ENCODE assay signal across 9 mouse cellular contexts in the genomic region with DNA sequence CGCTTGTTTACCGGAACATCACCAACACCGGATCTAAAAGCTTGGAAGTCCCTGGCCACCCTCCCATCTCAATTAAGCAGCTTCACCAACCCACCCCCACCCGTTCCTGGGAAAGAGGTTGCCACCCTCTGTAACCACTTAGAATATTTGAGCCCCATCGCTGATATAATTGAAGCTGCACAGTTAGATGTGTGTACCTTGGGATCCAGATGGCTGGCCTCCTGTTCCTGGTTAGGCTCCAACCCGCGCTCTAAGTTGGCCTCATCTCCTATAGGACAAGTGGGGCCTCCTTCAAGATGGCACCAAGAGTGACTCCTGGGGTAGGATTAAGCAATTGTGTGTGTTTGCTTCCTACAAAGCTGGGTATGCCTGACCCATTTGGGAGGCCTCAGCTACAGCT.
DNase-seq lines count a peak whose midpoint lies in the region; ATAC-seq and TF ChIP-seq lines count a peak whose summit lies in the region.
"Had no signal": no experiment of that assay in that cellular context is flagged by ENCODE, and none has a peak within 500 bp of the region (broad histone marks: within the 10 kb centered on the region; RNA-seq: fewer than 3 reads in every experiment).

No protein-coding gene starts in this region.

- no peaks in the 10 kb centered on the region for H3K27me3 ChIP-seq in lung, embryonic 14.5 days (ENCODE audit: insufficient read depth, low read length)
- H3K27me3 ChIP-seq in forebrain, embryonic 15.5 days = no peaks in the 10 kb centered on the region
- H3K27me3 ChIP-seq in midbrain, embryonic 13.5 days = no peaks in the 10 kb centered on the region
- no peaks in the 10 kb centered on the region for H3K27me3 ChIP-seq in thymus, adult 2 months (ENCODE audit: control insufficient read depth, insufficient read depth, low read length)

- no peak overlapping the region for H3K4me3 ChIP-seq in lung, embryonic 14.5 days (ENCODE audit: low read depth, low read length)
- no peak overlapping the region for H3K4me3 ChIP-seq in forebrain, embryonic 15.5 days
- H3K4me3 ChIP-seq in midbrain, embryonic 13.5 days (replicated peaks) = no peak overlapping the region
- no peak overlapping the region for H3K4me3 ChIP-seq in thymus, adult 2 months (ENCODE audit: control insufficient read depth, insufficient read depth, low read length)

- ATAC-seq in lung, embryonic 14.5 days (ENCODE audit: insufficient read depth) = no peak; the same call in 1 of the 2 replicates
- peak; percentile 51; the same call in 1 of the 2 replicates for ATAC-seq in forebrain, embryonic 15.5 days (replicated peaks)
- no peak for ATAC-seq in midbrain, embryonic 13.5 days

- peak; percentile 13 for DNase-seq in adrenal gland, postnatal 10 days
- no peak for DNase-seq in adrenal gland, adult (ENCODE audit: inconsistent age in 2 of 2, low spot score in 1 of 2)
- no peak for DNase-seq in lung, embryonic 14.5 days
- DNase-seq in lung, adult 18-20 months = no peak
- no peak for DNase-seq in ovary, adult 18-20 months (ENCODE audit: low spot score)
- no peak for DNase-seq in thymus, adult 2 months
- DNase-seq: thymus, postnatal 25 days had no signal

- no peak overlapping the region for H3K9ac ChIP-seq in lung, embryonic 14.5 days
- no peak overlapping the region for H3K9ac ChIP-seq in forebrain, embryonic 15.5 days (replicated peaks)
- H3K9ac ChIP-seq in midbrain, embryonic 13.5 days (replicated peaks) = no peak overlapping the region

- WGBS in lung, embryonic 14.5 days = 38% methylated on average over 7 of the region's 7 CpGs
- WGBS in forebrain, embryonic 15.5 days = 17% methylated on average over 7 of the region's 7 CpGs
- 29% methylated on average over 7 of the region's 7 CpGs for WGBS in midbrain, embryonic 13.5 days
- 87% methylated on average over 7 of the region's 7 CpGs for WGBS in thymus, adult 2 months

- 0 out of 2 replicates have a peak, but pooled peaks cover 3% of the 10 kb centered on the region for H3K4me1 ChIP-seq in lung, embryonic 14.5 days (ENCODE audit: insufficient read depth)
- peaks cover 13% of the 10 kb centered on the region for H3K4me1 ChIP-seq in forebrain, embryonic 15.5 days
- H3K4me1 ChIP-seq in midbrain, embryonic 13.5 days (replicated peaks) = peaks cover 13% of the 10 kb centered on the region
- H3K4me1 ChIP-seq in thymus, adult 2 months (replicated peaks; ENCODE audit: control insufficient read depth, insufficient read depth, low read length) = peaks cover 9% of the 10 kb centered on the region

- no peak for TF ChIP-seq CTCF in lung, embryonic 14.5 days (IDR thresholded peaks at IDR 0.05; ENCODE audit: low read depth)
- TF ChIP-seq CTCF in thymus, adult 2 months (IDR thresholded peaks at IDR 0.05; ENCODE audit: borderline replicate concordance, control insufficient read depth, extremely low read depth, insufficient read depth, low read length, poor library complexity) = no peak

- no peak overlapping the region for H3K27ac ChIP-seq in lung, embryonic 14.5 days (ENCODE audit: low read depth)
- H3K27ac ChIP-seq in forebrain, embryonic 15.5 days (replicated peaks) = peak overlapping the region; percentile 56
- peak overlapping the region; percentile 54 for H3K27ac ChIP-seq in midbrain, embryonic 13.5 days
- H3K27ac ChIP-seq in thymus, adult 2 months (ENCODE audit: control insufficient read depth, insufficient read depth, low read length) = no peak overlapping the region

- peak overlapping the region; percentile 41 for H3K4me2 ChIP-seq in lung, embryonic 14.5 days
- H3K4me2 ChIP-seq in forebrain, embryonic 15.5 days (replicated peaks) = peak overlapping the region; percentile 6; the same call in 1 of the 2 replicates
- no peak overlapping the region for H3K4me2 ChIP-seq in midbrain, embryonic 13.5 days (replicated peaks)

- H3K36me3 ChIP-seq in lung, embryonic 14.5 days (ENCODE audit: insufficient read depth) = no peaks in the 10 kb centered on the region
- no peaks in the 10 kb centered on the region for H3K36me3 ChIP-seq in forebrain, embryonic 15.5 days
- H3K36me3 ChIP-seq in midbrain, embryonic 13.5 days = no peaks in the 10 kb centered on the region
- H3K36me3 ChIP-seq in thymus, adult 2 months (ENCODE audit: control insufficient read depth, insufficient read depth, low read length) = no peaks in the 10 kb centered on the region

- no peak for TF ChIP-seq POLR2A in thymus, adult 2 months (IDR thresholded peaks at IDR 0.05; ENCODE audit: control insufficient read depth, extremely low read depth, insufficient read depth, low read length, poor library complexity)

- H3K9me3 ChIP-seq in lung, embryonic 14.5 days (ENCODE audit: low read depth, low read length) = no peaks in the 10 kb centered on the region
- no peaks in the 10 kb centered on the region for H3K9me3 ChIP-seq in forebrain, embryonic 15.5 days
- no peaks in the 10 kb centered on the region for H3K9me3 ChIP-seq in midbrain, embryonic 13.5 days

Comparison
In these comparisons a context has a peak if more than half of its experiments do, and no peak if none do; other contexts are left out.
1. H3K27ac ChIP-seq: peak in forebrain, embryonic 15.5 days (single experiment) and midbrain, embryonic 13.5 days (single experiment); none in lung, embryonic 14.5 days (single experiment) and thymus, adult 2 months (single experiment).